Mouse (Mus musculus) heart, postnatal 4 days (tissue): ENCODE measurements around the gene Pak7. TPM values are rescaled to one million over a fixed set of nuclear protein-coding genes. Genes with fewer than 3 reads are reported as not detected.

ENCODE experiments used
- DNase-seq: peaks from one replicate; pipeline ENCODE4 v3.0.0; 2021
- total RNA-seq, 2 experiments: library from RNA; stranded (reverse); gene quantifications; 2 replicates each; pipeline ENCODE4 v1.2.3; 2021

Gene Pak7
- total RNA-seq, 2 experiments from 2014 or later = 0.34 to 0.41 TPM

DNA sequence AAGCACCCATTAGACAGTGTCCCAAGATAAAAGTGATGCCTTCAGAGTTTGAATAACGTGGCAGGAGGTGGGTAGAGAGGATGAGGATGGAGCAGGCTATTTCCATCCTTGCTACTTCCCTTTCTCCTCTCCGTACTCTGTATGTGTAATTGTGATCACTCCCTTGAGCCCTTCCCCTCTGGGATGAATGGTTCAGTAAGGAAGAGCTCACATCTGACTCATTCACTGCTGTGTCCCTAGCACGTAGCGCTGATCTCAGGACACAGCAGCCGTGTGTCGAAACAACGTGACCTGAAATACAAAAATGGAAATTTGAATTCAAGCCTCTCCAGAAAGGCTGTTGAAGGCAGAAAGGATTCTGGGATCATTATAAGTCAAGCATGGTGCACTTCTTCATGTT is 237.0 kb downstream of the Pak7 start:
- DNase-seq = no peak

GRCm38 (mm10) chr2:136149530-136149929 is 238.2 kb downstream of the Pak7 start:
- no peak for DNase-seq

- DNase-seq = peak; percentile 83
These were observed 238.8 kb downstream of the Pak7 start for GRCm38 (mm10) chr2:136148999-136149398.

- no peak for DNase-seq
These were observed 247.0 kb downstream of the Pak7 start for GRCm38 (mm10) chr2:136140807-136141206.

DNA sequence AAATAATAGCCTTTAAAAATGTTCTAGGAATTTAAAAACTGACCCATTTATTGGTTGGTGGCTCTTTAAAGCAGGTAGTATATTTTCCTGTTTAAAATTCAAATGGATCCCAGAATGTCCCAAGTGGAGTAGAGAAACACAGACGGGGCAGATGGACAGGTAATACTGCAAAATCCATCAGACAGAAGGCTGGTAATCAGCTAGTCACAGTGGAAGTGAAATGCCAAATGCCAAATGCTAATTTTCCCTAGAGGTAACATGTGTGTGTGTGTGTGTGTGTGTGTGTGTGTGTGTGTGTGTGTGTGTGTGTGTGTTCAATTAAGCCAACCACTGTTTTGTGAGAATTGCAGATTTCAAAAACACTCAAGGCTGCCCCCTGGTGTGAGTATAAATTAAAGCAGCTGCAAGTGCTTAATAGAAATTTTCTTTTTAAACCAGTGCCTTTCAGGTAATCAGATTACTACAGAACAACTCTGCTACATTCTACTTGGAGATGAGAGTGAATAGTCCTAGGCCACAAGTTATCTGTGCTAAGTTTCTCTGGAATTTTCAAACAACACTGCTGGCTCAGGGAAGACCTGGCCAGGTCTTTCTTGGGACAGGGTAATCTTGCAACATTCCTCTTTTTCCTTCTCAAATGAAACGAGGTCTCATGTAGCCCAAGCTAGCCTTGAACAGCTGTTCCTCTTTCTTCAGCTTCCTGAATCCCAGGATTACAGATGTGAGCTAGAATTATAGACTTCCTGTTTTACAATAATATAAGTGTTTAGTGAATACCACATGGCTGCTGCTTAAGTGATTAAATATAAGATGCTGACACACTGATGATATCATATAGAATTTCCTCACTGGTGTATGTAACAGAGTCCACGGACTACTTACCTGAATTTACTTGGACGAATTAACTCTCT is 248.4 kb downstream of the Pak7 start:
- peak; percentile 30 for DNase-seq

DNA sequence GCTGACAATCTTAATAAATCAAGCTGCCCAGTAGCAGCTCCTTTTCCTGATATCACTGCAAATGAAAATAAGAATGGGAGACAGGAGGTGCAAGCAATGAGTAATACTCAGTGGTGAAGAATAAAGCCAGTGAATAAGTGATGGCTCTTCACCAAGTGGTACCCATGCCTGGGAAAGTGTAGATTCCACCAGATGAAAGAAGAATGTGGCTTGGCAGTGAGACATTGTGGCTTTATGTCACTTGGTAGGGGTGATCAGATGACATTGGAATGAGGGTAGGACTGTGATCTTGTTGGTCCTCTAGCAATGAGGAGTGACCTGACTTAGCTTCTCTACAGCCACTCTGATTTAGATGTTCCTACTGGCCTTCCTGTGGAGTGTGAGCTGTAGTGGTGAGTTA is 249.3 kb downstream of the Pak7 start:
- no peak for DNase-seq

DNA sequence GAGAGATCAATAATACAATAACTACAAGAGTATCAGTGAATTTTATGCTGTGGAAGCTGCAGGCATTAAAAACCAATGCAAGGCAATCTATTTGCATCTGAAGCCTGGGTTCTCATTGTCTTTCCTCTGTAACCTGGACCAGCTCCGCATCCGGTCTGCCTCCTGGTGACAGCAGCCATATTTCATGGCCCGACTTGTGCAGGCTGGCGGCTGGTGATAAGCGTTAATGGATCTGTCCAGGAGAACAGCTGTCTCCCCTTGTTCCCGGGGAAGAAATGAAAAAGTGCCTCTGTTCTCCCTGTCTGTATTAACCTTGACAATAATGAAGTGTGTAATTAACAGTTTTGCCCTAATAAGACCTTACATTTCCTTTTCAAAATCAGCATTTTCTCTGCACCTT is 265.9 kb downstream of the Pak7 start:
- DNase-seq = no peak

DNA sequence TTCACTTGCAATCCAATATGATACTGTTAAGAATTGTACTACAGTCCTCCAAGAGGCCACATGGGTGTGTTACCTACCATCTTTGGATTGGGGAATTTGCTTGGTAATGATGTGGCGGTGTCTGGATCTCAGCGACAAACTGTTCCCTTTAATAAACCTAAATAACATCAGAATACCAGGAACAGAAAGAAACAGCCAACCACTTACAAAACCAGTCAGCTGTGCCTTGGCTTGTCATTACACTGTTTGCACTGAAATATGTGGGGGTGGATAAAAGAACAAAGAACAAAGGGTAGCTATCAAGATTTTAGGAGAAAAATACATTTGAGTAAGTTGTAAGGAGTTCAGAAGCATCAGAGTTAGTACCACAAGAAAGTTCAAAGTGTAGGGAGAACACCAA is 269.8 kb downstream of the Pak7 start:
- DNase-seq = no peak

GRCm38 (mm10) chr2:136113374-136113773 is 274.4 kb downstream of the Pak7 start:
- no peak for DNase-seq

DNA sequence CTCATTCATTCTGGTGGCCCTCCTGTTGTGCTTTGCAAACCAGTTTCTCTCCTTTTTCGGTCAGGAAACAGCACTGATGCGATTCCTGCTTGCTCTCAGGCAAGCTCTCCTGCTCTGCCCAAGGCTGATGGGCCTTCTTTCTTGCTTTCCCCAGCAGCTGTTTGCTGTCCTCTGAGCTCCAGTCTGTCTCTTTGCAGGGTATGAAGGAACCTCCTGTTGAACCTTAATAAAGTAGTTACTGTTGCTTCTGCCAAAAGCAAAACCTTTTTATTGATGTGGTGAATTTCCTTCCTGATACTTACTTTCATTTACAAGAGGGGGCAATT is 278.8 kb downstream of the Pak7 start:
- DNase-seq = no peak

DNA sequence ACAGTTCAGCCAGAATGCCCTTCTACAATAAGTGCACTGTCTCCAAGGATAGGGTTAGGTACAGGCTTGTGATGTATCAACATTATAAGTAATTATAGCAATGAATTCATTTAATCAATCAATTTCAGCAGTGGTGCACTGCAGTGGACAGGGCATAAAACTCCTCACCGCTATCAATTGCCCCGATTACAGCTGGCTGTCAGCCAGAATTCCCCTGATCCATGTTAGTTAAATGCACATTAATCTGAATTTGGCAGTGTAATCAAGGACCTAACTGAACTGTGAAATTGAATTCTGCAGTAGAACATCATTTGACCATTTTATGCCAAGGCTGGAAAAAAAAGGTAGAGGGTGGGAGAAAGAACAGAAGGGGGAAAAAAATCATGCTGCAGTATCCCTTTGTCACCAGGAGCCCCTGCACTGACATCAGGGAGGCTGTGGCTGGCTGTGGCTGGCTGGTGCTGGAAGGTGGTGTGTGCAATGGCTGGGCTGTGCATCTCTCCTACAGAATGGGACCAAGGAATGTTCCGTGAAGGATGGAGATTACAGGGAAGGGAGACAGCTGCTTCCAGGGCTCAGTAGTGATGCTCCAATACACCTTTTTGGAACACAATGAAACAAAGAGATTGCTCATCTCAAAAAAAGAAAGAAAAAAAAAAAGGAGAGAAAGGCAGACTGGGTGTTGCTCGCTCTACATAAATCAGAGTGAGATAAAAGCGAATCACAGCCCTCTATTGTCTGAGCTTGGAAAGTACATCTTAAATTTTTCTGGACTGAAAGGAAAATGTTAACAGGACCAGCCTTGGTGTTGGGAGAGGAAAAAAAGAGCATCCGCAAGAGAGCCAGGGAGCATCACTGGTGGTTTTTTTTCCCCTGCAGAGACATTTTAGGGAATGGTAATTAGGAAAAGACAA is 279.4 kb downstream of the Pak7 start:
- no peak for DNase-seq

DNA sequence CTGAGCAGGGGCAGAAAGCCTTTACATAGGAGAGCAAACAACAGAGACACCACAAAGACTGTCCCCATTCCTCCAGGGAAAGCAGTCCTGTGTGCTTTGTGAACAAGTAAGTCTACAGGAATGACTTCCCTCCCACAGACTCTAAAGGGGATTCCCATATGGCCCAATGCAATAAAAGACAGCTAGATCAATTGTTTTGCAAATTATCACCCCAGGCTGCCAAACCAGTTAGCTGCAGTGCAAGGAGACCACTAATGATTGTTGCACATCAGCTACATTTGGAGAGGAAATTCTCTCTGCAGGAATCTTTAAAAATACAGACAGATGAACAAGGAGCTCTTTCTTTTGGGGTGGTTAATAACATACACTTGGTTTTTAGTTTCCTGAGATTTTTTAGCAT is 280.2 kb downstream of the Pak7 start:
- no peak for DNase-seq

- DNase-seq = no peak
These were observed 290.6 kb downstream of the Pak7 start for GRCm38 (mm10) chr2:136097143-136097542.

DNA sequence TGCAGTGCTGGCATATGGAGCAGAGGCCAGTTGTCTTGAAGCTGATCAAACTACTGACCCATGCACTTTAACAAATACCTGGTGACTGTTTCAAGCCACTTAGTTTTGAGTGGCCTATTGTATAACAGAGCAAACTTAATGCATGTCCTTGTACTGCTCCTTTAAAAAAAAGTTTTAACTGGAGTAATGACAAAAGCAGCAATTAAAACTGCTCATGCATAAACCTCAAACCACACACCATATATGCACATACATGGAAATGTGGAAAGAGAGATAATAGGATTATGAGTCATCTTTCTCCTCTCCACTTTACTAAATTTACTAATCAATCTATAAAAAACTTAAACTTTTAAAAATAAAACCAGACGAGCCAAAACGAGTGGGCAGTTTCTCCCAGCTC is 291.8 kb downstream of the Pak7 start:
- DNase-seq = no peak

DNA sequence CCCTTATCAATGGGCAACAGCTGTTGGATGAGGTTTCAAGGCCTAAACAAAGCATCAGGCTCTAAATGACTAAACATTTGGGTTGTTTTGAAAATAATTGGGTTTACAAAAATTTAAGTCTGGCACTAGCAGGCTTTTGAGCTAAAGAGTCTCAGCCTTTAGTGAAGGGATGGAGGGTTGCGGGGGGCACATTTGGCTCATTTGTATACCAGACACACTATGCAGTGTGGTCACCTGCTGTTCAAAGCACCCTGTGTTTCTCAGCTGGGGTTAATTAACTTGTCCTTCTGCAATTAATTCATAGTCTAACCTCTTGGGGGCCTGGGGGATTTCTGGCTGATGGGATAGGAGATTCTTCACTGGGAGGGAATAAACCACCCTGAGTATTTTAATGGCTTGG is 323.4 kb downstream of the Pak7 start:
- DNase-seq = no peak

DNA sequence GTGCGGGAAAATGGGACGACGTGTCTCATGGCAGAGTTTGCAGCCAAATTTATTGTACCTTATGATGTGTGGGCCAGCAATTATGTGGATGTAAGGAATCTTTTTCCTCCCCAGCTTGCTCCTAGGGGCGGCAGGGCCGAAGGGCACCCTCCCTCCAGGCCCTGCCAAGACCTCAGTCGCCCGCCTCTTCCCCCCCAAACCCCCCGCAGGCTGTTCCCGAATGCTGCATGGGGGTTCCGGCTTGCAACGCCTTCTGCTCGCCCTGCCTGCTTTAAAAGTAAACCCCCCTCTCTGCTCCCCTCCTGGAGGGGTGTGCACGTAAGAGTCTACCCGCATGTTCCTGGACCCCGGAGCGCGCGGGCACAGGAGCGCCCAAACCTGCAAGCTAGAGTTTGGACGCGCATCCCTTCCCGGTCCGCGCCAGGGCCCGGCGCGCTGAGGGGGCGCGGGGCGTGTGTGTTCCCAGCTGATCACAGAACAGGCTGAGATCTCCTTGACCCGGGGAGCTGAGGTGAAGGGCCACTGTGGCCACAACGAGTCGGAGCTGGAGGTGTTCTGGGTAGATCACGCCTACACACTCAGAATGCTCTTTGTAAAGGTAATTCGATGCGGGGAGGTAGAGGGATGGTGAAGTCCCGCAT is 328.6 kb downstream of the Pak7 start:
- DNase-seq = no peak

DNA sequence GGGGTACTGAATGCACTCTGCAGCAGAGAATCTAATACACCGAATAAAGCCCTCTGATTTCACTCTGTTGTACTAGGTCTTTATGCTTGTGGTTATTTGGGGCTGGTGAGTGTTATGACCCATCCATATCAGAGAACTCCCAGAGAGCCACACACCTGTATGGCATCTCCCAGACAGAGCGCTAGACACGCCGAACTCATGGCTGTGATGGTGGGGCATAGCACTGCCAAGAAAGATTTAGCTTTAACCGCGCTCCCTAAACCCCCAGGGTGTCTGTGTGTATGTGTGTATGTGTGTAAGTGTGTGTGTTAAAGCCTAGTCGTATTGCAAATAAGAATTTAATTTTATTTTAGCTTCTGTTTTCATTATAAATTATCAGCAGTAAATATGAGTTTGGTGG is 329.4 kb downstream of the Pak7 start:
- DNase-seq = no peak

GRCm38 (mm10) chr2:136057861-136058331 is 329.9 kb downstream of the Pak7 start:
- peak; percentile 7 for DNase-seq

GRCm38 (mm10) chr2:136051688-136052289 is 336.0 kb downstream of the Pak7 start, which contains the start of gene Lamp5:
TSS of gene Lamp5 (plus strand) at chr2:136052239.
- DNase-seq = no peak

- DNase-seq = no peak
These were observed 336.8 kb downstream of the Pak7 start for GRCm38 (mm10) chr2:136050793-136051615.

- no peak for DNase-seq
These were observed 339.3 kb downstream of the Pak7 start for GRCm38 (mm10) chr2:136048464-136048863.
